Mouse (Mus musculus): ENCODE measurements around the gene Hoxc4. TPM values are rescaled to one million over a fixed set of nuclear protein-coding genes. Genes with fewer than 3 reads are reported as not detected.

Gene Hoxc4
- polyA plus RNA-seq, 2 experiments, result 0.05 to 0.07 TPM

GRCm38 (mm10) chr15:102975034-102975433 is 43.7 kb upstream of the Hoxc4 start:
- no peaks in the 10 kb centered on the region for H3K4me1 ChIP-seq (replicated peaks; ENCODE audit: control insufficient read depth in 2 of 2, insufficient read depth in 2 of 2, low read length in 1 of 2)
- DNase-seq (ENCODE audit: low read depth in 3 of 3, low spot score in 3 of 3) (no peak), ATAC-seq (ENCODE audit: insufficient read depth) (no peak)
- no peak overlapping the region for H3K27ac ChIP-seq
- 3% methylated on average over 7 of the region's 7 CpGs for WGBS (ENCODE audit: insufficient replicate concordance)
- H3K4me2 ChIP-seq (ENCODE audit: low read depth), result no peak overlapping the region
- peaks cover 99% of the 10 kb centered on the region for H3K27me3 ChIP-seq (ENCODE audit: control insufficient read depth, insufficient read depth, low read length)
- H3K36me3 ChIP-seq (replicated peaks; ENCODE audit: control insufficient read depth, insufficient read depth, low read depth), result no peaks in the 10 kb centered on the region
- no peak overlapping the region for H3K4me3 ChIP-seq (ENCODE audit: insufficient read depth in 1 of 2, low read depth in 2 of 2, low read length in 2 of 2)
- TF ChIP-seq CTCF (IDR thresholded peaks at IDR 0.05; ENCODE audit: low read depth) (no peak), EP300 (IDR thresholded peaks at IDR 0.05; ENCODE audit: low read depth) (no peak)
- no peaks in the 10 kb centered on the region for H3K9me3 ChIP-seq (ENCODE audit: control insufficient read depth, low read length)
- H3K9ac ChIP-seq (replicated peaks), result no peak overlapping the region

GRCm38 (mm10) chr15:102975688-102976111 is 43.0 kb upstream of the Hoxc4 start:
- no peak for DNase-seq (ENCODE audit: low read depth in 3 of 3, low spot score in 3 of 3)
- Histone ChIP-seq H3K9ac (replicated peaks) (no peak overlapping the region), H3K4me3 (ENCODE audit: insufficient read depth in 1 of 2, low read depth in 2 of 2, low read length in 2 of 2) (no peak overlapping the region), H3K4me2 (ENCODE audit: low read depth) (no peak overlapping the region), H3K27ac (no peak overlapping the region), H3K9me3 (ENCODE audit: control insufficient read depth, low read length) (no peaks in the 10 kb centered on the region), H3K27me3 (ENCODE audit: control insufficient read depth, insufficient read depth, low read length) (peaks cover 99% of the 10 kb centered on the region), H3K4me1 (replicated peaks; ENCODE audit: control insufficient read depth in 2 of 2, insufficient read depth in 2 of 2, low read length in 1 of 2) (no peaks in the 10 kb centered on the region), H3K36me3 (replicated peaks; ENCODE audit: control insufficient read depth, insufficient read depth, low read depth) (no peaks in the 10 kb centered on the region)
- 3% methylated on average over 21 of the region's 21 CpGs for WGBS (ENCODE audit: insufficient replicate concordance)
- ATAC-seq (ENCODE audit: insufficient read depth), result no peak
- TF ChIP-seq EP300 (IDR thresholded peaks at IDR 0.05; ENCODE audit: low read depth), result no peak
- TF ChIP-seq CTCF (IDR thresholded peaks at IDR 0.05; ENCODE audit: low read depth), result no peak

GRCm38 (mm10) chr15:102976171-102976570 is 42.6 kb upstream of the Hoxc4 start, which contains the start of gene Hoxc9:
Hoxc9 (plus strand) TSS chr15:102976439.
- H3K9me3 ChIP-seq (ENCODE audit: control insufficient read depth, low read length), result no peaks in the 10 kb centered on the region
- 2% methylated on average over 17 of the region's 20 CpGs for WGBS (ENCODE audit: insufficient replicate concordance)
- no peak within 1 kb of the TSS for H3K27ac ChIP-seq
- no peak for DNase-seq (ENCODE audit: low read depth in 3 of 3, low spot score in 3 of 3)
- no peak for ATAC-seq (ENCODE audit: insufficient read depth)
- H3K36me3 ChIP-seq (replicated peaks; ENCODE audit: control insufficient read depth, insufficient read depth, low read depth), result no peaks in the 10 kb centered on the region
- H3K4me3 ChIP-seq (ENCODE audit: insufficient read depth in 1 of 2, low read depth in 2 of 2, low read length in 2 of 2), result no peak within 1 kb of the TSS
- peaks cover 99% of the 10 kb centered on the region for H3K27me3 ChIP-seq (ENCODE audit: control insufficient read depth, insufficient read depth, low read length)
- TF ChIP-seq EP300 (IDR thresholded peaks at IDR 0.05; ENCODE audit: low read depth) (no peak), CTCF (IDR thresholded peaks at IDR 0.05; ENCODE audit: low read depth) (no peak)
- H3K9ac ChIP-seq (replicated peaks), result no peak within 1 kb of the TSS
- H3K4me1 ChIP-seq (replicated peaks; ENCODE audit: control insufficient read depth in 2 of 2, insufficient read depth in 2 of 2, low read length in 1 of 2), result no peaks in the 10 kb centered on the region
- no peak within 1 kb of the TSS for H3K4me2 ChIP-seq (ENCODE audit: low read depth)

GRCm38 (mm10) chr15:102976631-102977422 is 41.9 kb upstream of the Hoxc4 start:
- no peak overlapping the region for H3K9ac ChIP-seq (replicated peaks)
- DNase-seq (ENCODE audit: low read depth in 3 of 3, low spot score in 3 of 3), result no peak

GRCm38 (mm10) chr15:102977423-102977974 is 41.2 kb upstream of the Hoxc4 start:
- ATAC-seq (ENCODE audit: insufficient read depth), result no peak
- 6% methylated on average over 16 of the region's 16 CpGs for WGBS (ENCODE audit: insufficient replicate concordance)

More at GRCm38 (mm10) chr15:102976631-102977422, 41.9 kb upstream of the Hoxc4 start:
- peaks cover 99% of the 10 kb centered on the region for H3K27me3 ChIP-seq (ENCODE audit: control insufficient read depth, insufficient read depth, low read length)
- H3K4me2 ChIP-seq (ENCODE audit: low read depth), result no peak overlapping the region
- no peaks in the 10 kb centered on the region for H3K36me3 ChIP-seq (replicated peaks; ENCODE audit: control insufficient read depth, insufficient read depth, low read depth)
- no peak overlapping the region for H3K27ac ChIP-seq
- no peaks in the 10 kb centered on the region for H3K4me1 ChIP-seq (replicated peaks; ENCODE audit: control insufficient read depth in 2 of 2, insufficient read depth in 2 of 2, low read length in 1 of 2)
- no peak overlapping the region for H3K4me3 ChIP-seq (ENCODE audit: insufficient read depth in 1 of 2, low read depth in 2 of 2, low read length in 2 of 2)
- TF ChIP-seq EP300 (IDR thresholded peaks at IDR 0.05; ENCODE audit: low read depth), result no peak
- TF ChIP-seq CTCF (IDR thresholded peaks at IDR 0.05; ENCODE audit: low read depth), result no peak
- H3K9me3 ChIP-seq (ENCODE audit: control insufficient read depth, low read length), result no peaks in the 10 kb centered on the region
- 1% methylated on average over 37 of the region's 37 CpGs for WGBS (ENCODE audit: insufficient replicate concordance)
- no peak for ATAC-seq (ENCODE audit: insufficient read depth)

More at GRCm38 (mm10) chr15:102977423-102977974, 41.2 kb upstream of the Hoxc4 start:
- H3K4me1 ChIP-seq (replicated peaks; ENCODE audit: control insufficient read depth in 2 of 2, insufficient read depth in 2 of 2, low read length in 1 of 2), result no peaks in the 10 kb centered on the region
- TF ChIP-seq CTCF (IDR thresholded peaks at IDR 0.05; ENCODE audit: low read depth) (no peak), EP300 (IDR thresholded peaks at IDR 0.05; ENCODE audit: low read depth) (no peak)
- no peak overlapping the region for H3K4me3 ChIP-seq (ENCODE audit: insufficient read depth in 1 of 2, low read depth in 2 of 2, low read length in 2 of 2)
- no peaks in the 10 kb centered on the region for H3K36me3 ChIP-seq (replicated peaks; ENCODE audit: control insufficient read depth, insufficient read depth, low read depth)
- H3K27me3 ChIP-seq (ENCODE audit: control insufficient read depth, insufficient read depth, low read length), result peaks cover 99% of the 10 kb centered on the region
- H3K27ac ChIP-seq, result no peak overlapping the region
- H3K4me2 ChIP-seq (ENCODE audit: low read depth), result no peak overlapping the region
- no peak for DNase-seq (ENCODE audit: low read depth in 3 of 3, low spot score in 3 of 3)
- no peak overlapping the region for H3K9ac ChIP-seq (replicated peaks)
- H3K9me3 ChIP-seq (ENCODE audit: control insufficient read depth, low read length), result no peaks in the 10 kb centered on the region

All from liver, embryonic 14.5 days (tissue).